Mouse (Mus musculus) frontal cortex, postnatal 10 days (tissue): ENCODE data around the gene Gm20873.
"Not testable (repeated sequence)": the region's sequence is repeated elsewhere in the genome, so short reads cannot be mapped to it uniquely, and the experiment has no call there.

Experiments
- DNase-seq, 2 experiments: peaks; one replicate each; pipeline ENCODE4 v3.0.0; 2022; ENCODE audit warnings: low spot score in 2 of 2, mixed read lengths in 1 of 2

Gene Gm20873

DNA sequence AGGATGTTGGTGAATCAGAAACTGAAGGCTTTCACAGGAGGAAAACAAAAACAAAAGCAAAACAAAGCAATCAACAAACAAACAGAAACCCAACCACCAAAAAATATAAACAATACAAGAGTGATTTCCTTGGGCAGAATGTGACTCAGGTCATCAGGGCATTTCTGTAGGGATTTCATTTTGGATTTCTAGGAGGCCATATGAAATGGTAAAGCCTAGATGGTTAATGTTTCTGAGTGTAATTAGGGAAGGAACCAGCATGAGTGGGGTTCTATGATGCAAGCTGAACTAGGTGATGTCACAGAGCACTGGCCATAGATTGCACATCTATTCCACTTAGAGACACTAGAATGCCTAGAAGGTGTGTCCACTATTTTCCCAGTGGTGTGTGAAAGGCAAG, at the start of gene Gm20873:
Gene Gm20873, plus strand, starts transcription at position 301 of the 400 bp plus-strand sequence.
- DNase-seq: not testable (repeated sequence)

DNA sequence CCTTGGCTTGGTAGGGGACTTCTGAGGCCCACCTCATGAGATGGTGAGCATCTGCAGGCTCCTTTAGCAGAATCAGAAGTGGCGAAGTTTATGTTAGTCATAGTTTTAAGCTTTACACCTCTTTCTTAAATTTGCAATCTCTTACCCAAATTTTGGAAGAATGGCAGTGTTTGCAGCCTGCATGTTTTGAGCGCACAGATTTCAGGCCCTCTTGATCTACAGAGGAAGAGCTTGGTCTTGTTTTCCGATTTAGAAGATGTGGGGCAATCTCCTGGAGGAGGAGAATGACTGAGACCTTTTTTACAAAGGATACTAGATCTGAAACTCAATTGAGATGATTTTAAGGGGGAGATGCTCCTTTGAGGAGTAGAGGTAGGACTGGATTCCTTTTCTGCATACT, 29.0 kb upstream of the Gm20873 start, which contains the start of gene Gm21746:
Gene Gm21746, minus strand, starts transcription at position 101 of the 400 bp plus-strand sequence.
- DNase-seq: not testable (repeated sequence)
